Mouse (Mus musculus): ENCODE results near the gene Cdh11. TPM values are rescaled to one million over a fixed set of nuclear protein-coding genes. Genes with fewer than 3 reads are reported as not detected.
A peak's percentile ranks its signal among the peaks of the same experiment; 100 is the strongest.
"Not testable (repeated sequence)": the region's sequence is repeated elsewhere in the genome, so short reads cannot be mapped to it uniquely, and the experiment has no call there.

Cdh11 gene
- polyA plus RNA-seq, 1 experiment: 12.6 TPM

GRCm38 (mm10) chr8:102677148-102677547, 108.3 kb downstream of the Cdh11 start:
- Histone ChIP-seq H3K4me3 (ENCODE audit: insufficient read depth, low read depth, low read length) (no peak overlapping the region), H3K36me3 (ENCODE audit: control insufficient read depth, insufficient read depth, low read length) (no peaks in the 10 kb centered on the region), H3K27ac (ENCODE audit: insufficient read depth, low read depth, low read length) (no peak overlapping the region), H3K27me3 (replicated peaks; ENCODE audit: control insufficient read depth, insufficient read depth, low read length) (no peaks in the 10 kb centered on the region), H3K4me1 (ENCODE audit: control insufficient read depth, insufficient read depth, low read length) (no peaks in the 10 kb centered on the region)
- no peak for DNase-seq
- WGBS: 96% methylated on average over 3 of the region's 3 CpGs
- TF ChIP-seq POLR2A (IDR thresholded peaks at IDR 0.05; ENCODE audit: low read depth, low read length): no peak
- no peak for TF ChIP-seq CTCF (conservative IDR thresholded peaks at IDR 0.05; ENCODE audit: insufficient read depth, insufficient read length, low read depth, low read length)

DNA sequence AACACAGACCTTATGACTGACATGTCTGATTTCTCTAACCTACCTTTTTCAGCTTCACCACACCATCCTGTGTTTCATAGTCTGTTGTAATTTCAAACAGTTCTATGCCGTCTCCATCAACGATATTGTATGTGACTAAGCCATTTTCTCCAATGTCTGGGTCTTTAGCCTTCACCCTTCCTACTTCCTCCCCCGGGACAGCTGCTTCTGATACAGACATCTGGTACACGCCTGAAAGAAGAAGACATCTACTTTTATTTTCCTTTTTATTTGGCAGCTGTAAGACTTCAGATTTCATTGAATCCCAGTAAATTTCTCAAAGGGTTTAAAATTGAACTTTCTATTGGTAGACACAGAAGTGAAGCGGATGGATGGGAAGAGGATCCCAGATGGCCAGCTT, 120.9 kb downstream of the Cdh11 start:
- not testable (repeated sequence) for H3K27ac ChIP-seq (ENCODE audit: insufficient read depth, low read depth, low read length); H3K4me1 ChIP-seq (ENCODE audit: control insufficient read depth, insufficient read depth, low read length); H3K4me3 ChIP-seq (ENCODE audit: insufficient read depth, low read depth, low read length); H3K36me3 ChIP-seq (ENCODE audit: control insufficient read depth, insufficient read depth, low read length); DNase-seq; H3K27me3 ChIP-seq (replicated peaks; ENCODE audit: control insufficient read depth, insufficient read depth, low read length)
- WGBS: 68% methylated on average over 5 of the region's 5 CpGs

- no peaks in the 10 kb centered on the region for H3K4me1 ChIP-seq (ENCODE audit: control insufficient read depth, insufficient read depth, low read length)
- no peak overlapping the region for H3K27ac ChIP-seq (ENCODE audit: insufficient read depth, low read depth, low read length)
- no peaks in the 10 kb centered on the region for H3K36me3 ChIP-seq (ENCODE audit: control insufficient read depth, insufficient read depth, low read length)
- 95% methylated on average over 2 of the region's 2 CpGs for WGBS
- no peaks in the 10 kb centered on the region for H3K27me3 ChIP-seq (replicated peaks; ENCODE audit: control insufficient read depth, insufficient read depth, low read length)
- TF ChIP-seq CTCF (conservative IDR thresholded peaks at IDR 0.05; ENCODE audit: insufficient read depth, insufficient read length, low read depth, low read length): no peak
- no peak for TF ChIP-seq POLR2A (IDR thresholded peaks at IDR 0.05; ENCODE audit: low read depth, low read length)
- H3K4me3 ChIP-seq (ENCODE audit: insufficient read depth, low read depth, low read length): no peak overlapping the region
- no peak for DNase-seq
Measured at GRCm38 (mm10) chr8:102656529-102656928, 128.9 kb downstream of the Cdh11 start.

GRCm38 (mm10) chr8:102651964-102652363, 133.5 kb downstream of the Cdh11 start:
- H3K27me3 ChIP-seq (replicated peaks; ENCODE audit: control insufficient read depth, insufficient read depth, low read length): no peaks in the 10 kb centered on the region
- H3K27ac ChIP-seq (ENCODE audit: insufficient read depth, low read depth, low read length): no peak overlapping the region
- TF ChIP-seq POLR2A (IDR thresholded peaks at IDR 0.05; ENCODE audit: low read depth, low read length) (no peak), CTCF (conservative IDR thresholded peaks at IDR 0.05; ENCODE audit: insufficient read depth, insufficient read length, low read depth, low read length) (no peak)
- no peak for DNase-seq
- 57% methylated on average over 4 of the region's 4 CpGs for WGBS
- no peaks in the 10 kb centered on the region for H3K36me3 ChIP-seq (ENCODE audit: control insufficient read depth, insufficient read depth, low read length)
- H3K4me3 ChIP-seq (ENCODE audit: insufficient read depth, low read depth, low read length): no peak overlapping the region
- H3K4me1 ChIP-seq (ENCODE audit: control insufficient read depth, insufficient read depth, low read length): no peaks in the 10 kb centered on the region

DNA sequence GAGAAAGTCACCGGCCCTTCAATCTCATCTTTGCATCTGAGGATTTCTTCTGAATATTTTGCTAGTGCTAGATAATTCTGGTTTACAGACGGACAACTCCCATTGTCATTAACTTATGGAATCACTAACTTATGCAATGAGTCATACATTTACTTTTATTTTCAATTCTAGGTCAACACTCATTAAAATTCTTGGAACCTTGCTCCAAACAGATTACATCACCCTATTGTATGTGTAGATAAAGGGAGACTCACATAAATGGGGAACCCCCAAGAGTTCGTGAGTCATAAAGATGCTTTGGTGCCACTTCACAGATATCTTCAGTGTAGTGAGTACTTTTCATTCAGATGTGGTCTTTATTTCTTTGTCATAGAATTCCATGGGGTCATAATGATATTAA, 158.3 kb downstream of the Cdh11 start:
- H3K4me1 ChIP-seq (ENCODE audit: control insufficient read depth, insufficient read depth, low read length): no peaks in the 10 kb centered on the region
- TF ChIP-seq POLR2A (IDR thresholded peaks at IDR 0.05; ENCODE audit: low read depth, low read length): no peak
- H3K27me3 ChIP-seq (replicated peaks; ENCODE audit: control insufficient read depth, insufficient read depth, low read length): no peaks in the 10 kb centered on the region
- DNase-seq: no peak
- H3K4me3 ChIP-seq (ENCODE audit: insufficient read depth, low read depth, low read length): no peak overlapping the region
- 69% methylated on average over 3 of the region's 3 CpGs for WGBS
- H3K27ac ChIP-seq (ENCODE audit: insufficient read depth, low read depth, low read length): no peak overlapping the region
- no peaks in the 10 kb centered on the region for H3K36me3 ChIP-seq (ENCODE audit: control insufficient read depth, insufficient read depth, low read length)

DNA sequence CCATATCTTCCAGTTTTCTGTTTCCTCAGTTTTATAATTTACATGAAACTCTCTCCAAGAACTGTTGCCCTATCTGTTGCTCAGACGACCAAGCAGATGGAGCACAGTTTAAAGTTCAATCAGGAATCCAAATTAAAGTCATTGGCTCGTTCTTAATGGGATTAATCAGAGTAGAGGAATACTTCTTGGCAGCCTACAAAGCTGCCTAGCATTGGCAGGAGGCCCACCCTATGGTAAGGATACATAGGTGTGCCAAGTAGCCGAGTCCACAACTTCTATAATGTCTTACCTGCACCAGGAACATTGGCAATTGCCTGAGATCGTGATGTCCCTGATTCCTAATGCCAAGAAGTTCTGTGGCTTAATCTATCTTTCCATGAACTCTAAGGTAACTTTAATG, 173.3 kb downstream of the Cdh11 start:
- no peak overlapping the region for H3K27ac ChIP-seq (ENCODE audit: insufficient read depth, low read depth, low read length)
- H3K36me3 ChIP-seq (ENCODE audit: control insufficient read depth, insufficient read depth, low read length): no peaks in the 10 kb centered on the region
- no peak overlapping the region for H3K4me3 ChIP-seq (ENCODE audit: insufficient read depth, low read depth, low read length)
- TF ChIP-seq POLR2A (IDR thresholded peaks at IDR 0.05; ENCODE audit: low read depth, low read length): no peak
- TF ChIP-seq CTCF (conservative IDR thresholded peaks at IDR 0.05; ENCODE audit: insufficient read depth, insufficient read length, low read depth, low read length): no peak
- WGBS: 66% methylated on average over 4 of the region's 4 CpGs
- H3K27me3 ChIP-seq (replicated peaks; ENCODE audit: control insufficient read depth, insufficient read depth, low read length): no peaks in the 10 kb centered on the region
- DNase-seq: no peak
- no peaks in the 10 kb centered on the region for H3K4me1 ChIP-seq (ENCODE audit: control insufficient read depth, insufficient read depth, low read length)

GRCm38 (mm10) chr8:102601327-102601726, 184.1 kb downstream of the Cdh11 start:
- TF ChIP-seq POLR2A (IDR thresholded peaks at IDR 0.05; ENCODE audit: low read depth, low read length) (no peak), CTCF (conservative IDR thresholded peaks at IDR 0.05; ENCODE audit: insufficient read depth, insufficient read length, low read depth, low read length) (no peak)
- 52% methylated on average over 4 of the region's 4 CpGs for WGBS
- H3K27ac ChIP-seq (ENCODE audit: insufficient read depth, low read depth, low read length): no peak overlapping the region
- H3K27me3 ChIP-seq (replicated peaks; ENCODE audit: control insufficient read depth, insufficient read depth, low read length): no peaks in the 10 kb centered on the region
- DNase-seq: no peak
- no peak overlapping the region for H3K4me3 ChIP-seq (ENCODE audit: insufficient read depth, low read depth, low read length)
- H3K36me3 ChIP-seq (ENCODE audit: control insufficient read depth, insufficient read depth, low read length): no peaks in the 10 kb centered on the region
- no peaks in the 10 kb centered on the region for H3K4me1 ChIP-seq (ENCODE audit: control insufficient read depth, insufficient read depth, low read length)

- no peaks in the 10 kb centered on the region for H3K4me1 ChIP-seq (ENCODE audit: control insufficient read depth, insufficient read depth, low read length)
- TF ChIP-seq POLR2A (IDR thresholded peaks at IDR 0.05; ENCODE audit: low read depth, low read length) (no peak), CTCF (conservative IDR thresholded peaks at IDR 0.05; ENCODE audit: insufficient read depth, insufficient read length, low read depth, low read length) (no peak)
- H3K4me3 ChIP-seq (ENCODE audit: insufficient read depth, low read depth, low read length): no peak overlapping the region
- WGBS: 1% methylated on average over 3 of the region's 3 CpGs
- peak; percentile 80 for DNase-seq
- no peaks in the 10 kb centered on the region for H3K36me3 ChIP-seq (ENCODE audit: control insufficient read depth, insufficient read depth, low read length)
- H3K27me3 ChIP-seq (replicated peaks; ENCODE audit: control insufficient read depth, insufficient read depth, low read length): no peaks in the 10 kb centered on the region
- H3K27ac ChIP-seq (ENCODE audit: insufficient read depth, low read depth, low read length): no peak overlapping the region
Measured at GRCm38 (mm10) chr8:102596523-102596922, 188.9 kb downstream of the Cdh11 start.

All from kidney, adult 2 months (tissue).